Comparison of ENCODE assay signal across 9 mouse cellular contexts in the genomic region with DNA sequence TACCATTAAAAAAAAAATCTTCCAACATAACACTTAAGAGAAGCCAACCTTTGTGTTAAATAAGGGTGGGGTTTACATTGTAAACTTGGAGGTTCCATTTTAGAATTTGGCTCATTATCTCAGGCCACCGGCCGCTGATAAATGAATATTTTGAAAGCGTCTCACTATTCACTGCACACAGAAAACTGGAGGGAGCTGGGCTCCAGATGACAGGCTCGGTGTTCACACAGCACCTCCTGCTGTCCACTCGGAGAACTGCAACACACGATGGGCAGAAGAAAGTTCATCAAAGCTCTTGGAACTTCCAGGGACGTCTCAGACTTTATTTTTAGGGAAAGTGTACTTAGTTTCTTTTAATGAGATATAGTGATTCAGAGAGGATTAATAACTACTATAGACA.
DNase-seq lines count a peak whose midpoint lies in the region; ATAC-seq and TF ChIP-seq lines count a peak whose summit lies in the region.
"Had no signal": no experiment of that assay in that cellular context is flagged by ENCODE, and none has a peak within 500 bp of the region (broad histone marks: within the 10 kb centered on the region; RNA-seq: fewer than 3 reads in every experiment).

No protein-coding gene starts in this region.

- WGBS in intestine, postnatal 0 days = 4% methylated on average over 7 of the region's 7 CpGs
- 5% methylated on average over 7 of the region's 7 CpGs for WGBS in intestine, embryonic 16.5 days

- no peak overlapping the region for H3K4me2 ChIP-seq in intestine, postnatal 0 days (replicated peaks; ENCODE audit: low read depth)
- no peak overlapping the region for H3K4me2 ChIP-seq in intestine, embryonic 16.5 days (ENCODE audit: low read depth, low read length)
- H3K4me2 ChIP-seq: embryonic facial prominence, embryonic 15.5 days had no signal

- DNase-seq in adrenal gland, adult 8-10 months = peak; percentile 26
- DNase-seq in embryo, embryonic 10.5 days (ENCODE audit: low spot score) = peak; percentile 92
- DNase-seq in heart, postnatal 10 days = peak; percentile 62 to 80
- DNase-seq in left cerebral cortex, adult 2 months (ENCODE audit: extremely low spot score in 1 of 2, low spot score in 2 of 2) = peak; percentile 60 to 77
- peak; percentile 33 for DNase-seq in naive thymus-derived CD4-positive, alpha-beta T cell, adult 2 months (ENCODE audit: low read depth)
- DNase-seq in thymus, postnatal 0 days (ENCODE audit: low spot score) = peak; percentile 43

- H3K27me3 ChIP-seq in intestine, postnatal 0 days (replicated peaks; ENCODE audit: control insufficient read depth, insufficient read depth, low read length) = no peaks in the 10 kb centered on the region
- no peaks in the 10 kb centered on the region for H3K27me3 ChIP-seq in intestine, embryonic 16.5 days (replicated peaks; ENCODE audit: control insufficient read depth, insufficient read depth, low read length)
- H3K27me3 ChIP-seq: embryonic facial prominence, embryonic 15.5 days had no signal

- intact Hi-C loops in heart, postnatal 10 days (cut with DNase I) = loop anchor here (1.0 to 10.0 kb wide), 5 partner anchors 466 to 827 kb away; no protein-coding TSS in a partner anchor
- intact Hi-C loops in left cerebral cortex, adult 2 months (cut with DNase I) = loop anchor here (1.0 to 10.0 kb wide), 7 partner anchors 233 to 825 kb away; no protein-coding TSS in a partner anchor

- TF ChIP-seq CTCF in intestine, postnatal 0 days (IDR thresholded peaks at IDR 0.05; ENCODE audit: low read depth) = peak; percentile 86
- peak; percentile 89 for TF ChIP-seq CTCF in left cerebral cortex, adult 2 months (IDR thresholded peaks at IDR 0.05)

- no peak overlapping the region for H3K27ac ChIP-seq in intestine, postnatal 0 days (ENCODE audit: low read depth, low read length)
- no peak overlapping the region for H3K27ac ChIP-seq in intestine, embryonic 16.5 days (ENCODE audit: low read length)
- H3K27ac ChIP-seq in left cerebral cortex, adult 2 months = no peak overlapping the region
- H3K27ac ChIP-seq: embryonic facial prominence, embryonic 15.5 days had no signal

- no peak for ATAC-seq in intestine, postnatal 0 days
- no peak for ATAC-seq in intestine, embryonic 16.5 days

- no peak overlapping the region for H3K4me3 ChIP-seq in intestine, postnatal 0 days (ENCODE audit: low read depth, low read length)
- H3K4me3 ChIP-seq in intestine, embryonic 16.5 days (ENCODE audit: low read length) = no peak overlapping the region
- H3K4me3 ChIP-seq in left cerebral cortex, adult 2 months = no peak overlapping the region
- H3K4me3 ChIP-seq: embryonic facial prominence, embryonic 15.5 days had no signal

- no peaks in the 10 kb centered on the region for H3K9me3 ChIP-seq in intestine, postnatal 0 days (ENCODE audit: control insufficient read depth)
- no peaks in the 10 kb centered on the region for H3K9me3 ChIP-seq in intestine, embryonic 16.5 days (ENCODE audit: control insufficient read depth, low read length)
- H3K9me3 ChIP-seq: embryonic facial prominence, embryonic 15.5 days had no signal

- H3K4me1 ChIP-seq in intestine, postnatal 0 days (replicated peaks; ENCODE audit: control insufficient read depth, insufficient read depth, low read length) = no peaks in the 10 kb centered on the region
- H3K4me1 ChIP-seq in intestine, embryonic 16.5 days (ENCODE audit: control insufficient read depth, insufficient read depth, low read length) = no peaks in the 10 kb centered on the region
- H3K4me1 ChIP-seq: embryonic facial prominence, embryonic 15.5 days had no signal

- H3K36me3 ChIP-seq in intestine, postnatal 0 days (ENCODE audit: control insufficient read depth, insufficient read depth) = no peaks in the 10 kb centered on the region
- H3K36me3 ChIP-seq in intestine, embryonic 16.5 days (ENCODE audit: control insufficient read depth, insufficient read depth, low read length) = no peaks in the 10 kb centered on the region
- H3K36me3 ChIP-seq: embryonic facial prominence, embryonic 15.5 days had no signal

- H3K9ac ChIP-seq in intestine, postnatal 0 days (ENCODE audit: low read depth, low read length) = no peak overlapping the region
- H3K9ac ChIP-seq in intestine, embryonic 16.5 days (ENCODE audit: low read depth, low read length) = no peak overlapping the region
- H3K9ac ChIP-seq: embryonic facial prominence, embryonic 15.5 days had no signal

Comparison
In these comparisons a context has a peak if more than half of its experiments do, and no peak if none do; other contexts are left out.
1. DNase-seq: peak in every context shown above with its lines; median percentile 92 in embryo, embryonic 10.5 days; 71 in heart, postnatal 10 days; 68 in left cerebral cortex, adult 2 months; 43 in thymus, postnatal 0 days; 33 in naive thymus-derived CD4-positive, alpha-beta T cell, adult 2 months; 26 in adrenal gland, adult 8-10 months.